Mouse (Mus musculus): ENCODE measurements around the gene Ugt1a9. TPM values are rescaled to one million over a fixed set of nuclear protein-coding genes. Genes with fewer than 3 reads are reported as not detected.

The Ugt1a9 gene
- polyA plus RNA-seq, 1 experiment, result not detected

DNA sequence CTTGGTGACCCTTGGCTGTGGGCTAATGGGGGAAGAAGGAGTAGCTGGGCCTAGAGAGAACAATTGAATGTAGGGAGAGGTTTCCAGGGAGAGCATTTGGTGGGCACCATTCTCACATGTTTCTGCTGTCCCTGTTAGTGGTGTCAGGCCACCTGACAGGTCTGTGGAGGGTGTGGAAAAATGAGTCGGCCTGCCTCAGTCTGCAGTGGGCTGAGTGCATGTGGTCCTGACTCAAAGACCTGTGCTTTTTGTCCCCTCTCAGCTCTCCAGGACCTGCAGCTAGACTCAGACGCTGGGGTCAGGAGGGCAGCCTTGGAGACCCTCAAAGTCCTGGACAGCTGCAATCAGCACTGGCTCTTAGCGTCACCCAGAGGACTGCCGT lies 189.0 kb downstream of the Ugt1a9 start:
- no peak overlapping the region for H3K4me3 ChIP-seq (ENCODE audit: control insufficient read depth, insufficient read depth, low read length)
- H3K4me1 ChIP-seq (replicated peaks; ENCODE audit: control insufficient read depth, insufficient read depth, low read length), result peaks cover 21% of the 10 kb centered on the region
- 84% methylated on average over 4 of the region's 4 CpGs for WGBS
- no peak for TF ChIP-seq POLR2A (IDR thresholded peaks at IDR 0.05; ENCODE audit: control insufficient read depth, extremely low read depth, insufficient read depth, low read length, poor library complexity)
- no peak for TF ChIP-seq CTCF (IDR thresholded peaks at IDR 0.05; ENCODE audit: borderline replicate concordance, control insufficient read depth, extremely low read depth, insufficient read depth, low read length, poor library complexity)
- H3K36me3 ChIP-seq (ENCODE audit: control insufficient read depth, insufficient read depth, low read length), result peaks cover 38% of the 10 kb centered on the region
- no peak for DNase-seq
- no peak overlapping the region for H3K27ac ChIP-seq (ENCODE audit: control insufficient read depth, insufficient read depth, low read length)
- no peaks in the 10 kb centered on the region for H3K27me3 ChIP-seq (ENCODE audit: control insufficient read depth, insufficient read depth, low read length)

DNA sequence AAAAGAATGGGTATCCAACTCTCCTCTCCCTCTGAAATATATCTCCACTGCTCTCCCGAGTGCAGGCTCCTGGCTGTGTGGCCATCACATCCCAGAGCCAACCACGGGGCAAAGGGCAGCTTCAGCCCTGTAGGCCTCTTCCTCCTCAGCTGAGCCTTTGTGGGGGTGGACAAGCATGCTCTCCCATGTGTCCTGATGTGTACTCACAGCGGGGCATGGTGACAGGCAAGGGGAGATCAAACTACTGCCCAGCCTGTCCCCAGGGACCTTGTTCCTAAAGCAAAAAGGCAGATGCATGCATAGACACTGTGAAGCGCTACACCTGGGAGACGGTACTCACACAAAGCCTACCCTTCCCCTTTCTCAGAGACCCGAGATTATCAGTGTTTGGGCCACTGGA lies 189.5 kb downstream of the Ugt1a9 start:
- Histone ChIP-seq H3K4me1 (replicated peaks; ENCODE audit: control insufficient read depth, insufficient read depth, low read length) (peaks cover 21% of the 10 kb centered on the region), H3K36me3 (ENCODE audit: control insufficient read depth, insufficient read depth, low read length) (peaks cover 43% of the 10 kb centered on the region), H3K27me3 (ENCODE audit: control insufficient read depth, insufficient read depth, low read length) (no peaks in the 10 kb centered on the region), H3K27ac (ENCODE audit: control insufficient read depth, insufficient read depth, low read length) (no peak overlapping the region), H3K4me3 (ENCODE audit: control insufficient read depth, insufficient read depth, low read length) (no peak overlapping the region)
- WGBS, result 89% methylated on average over 6 of the region's 6 CpGs
- TF ChIP-seq POLR2A (IDR thresholded peaks at IDR 0.05; ENCODE audit: control insufficient read depth, extremely low read depth, insufficient read depth, low read length, poor library complexity) (no peak), CTCF (IDR thresholded peaks at IDR 0.05; ENCODE audit: borderline replicate concordance, control insufficient read depth, extremely low read depth, insufficient read depth, low read length, poor library complexity) (no peak)
- DNase-seq, result no peak

DNA sequence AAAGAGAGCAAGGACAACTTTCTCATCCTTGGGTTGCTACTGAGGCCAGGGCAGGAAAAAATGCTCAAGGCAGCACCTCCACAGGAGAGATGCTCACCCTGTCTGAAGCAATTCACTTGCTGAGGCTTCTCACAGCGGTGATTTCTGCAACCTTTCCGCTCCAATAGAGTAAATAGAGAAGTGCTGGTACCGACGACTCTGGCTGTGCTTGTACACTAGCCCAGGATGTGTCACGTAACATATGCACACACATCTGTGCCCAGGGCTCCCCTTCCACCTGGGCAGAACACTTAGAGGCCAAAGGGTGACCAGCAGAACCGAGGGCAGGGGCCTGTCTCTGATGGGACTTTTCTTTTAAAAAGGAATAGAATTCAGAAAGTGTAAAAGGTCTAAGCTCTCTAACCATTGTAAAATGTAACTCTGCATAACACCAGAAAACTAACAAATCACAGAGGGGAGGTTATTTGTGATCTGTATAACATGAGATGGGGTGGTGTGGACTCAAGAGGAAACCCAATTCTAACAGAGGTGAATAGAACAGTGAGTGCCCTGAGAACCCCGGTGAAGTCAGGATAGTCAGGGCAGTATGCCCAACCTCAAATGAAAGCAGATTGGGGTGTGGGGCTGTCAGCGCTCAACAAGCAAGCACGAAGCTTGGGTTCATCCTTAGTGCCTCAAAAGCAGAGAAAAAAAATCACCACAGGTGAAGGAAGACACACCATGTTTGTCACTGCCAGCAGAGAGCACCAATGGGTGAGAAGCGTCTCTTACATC lies 190.2 kb downstream of the Ugt1a9 start:
- no peaks in the 10 kb centered on the region for H3K27me3 ChIP-seq (ENCODE audit: control insufficient read depth, insufficient read depth, low read length)
- peaks cover 21% of the 10 kb centered on the region for H3K4me1 ChIP-seq (replicated peaks; ENCODE audit: control insufficient read depth, insufficient read depth, low read length)
- no peak overlapping the region for H3K27ac ChIP-seq (ENCODE audit: control insufficient read depth, insufficient read depth, low read length)
- no peak overlapping the region for H3K4me3 ChIP-seq (ENCODE audit: control insufficient read depth, insufficient read depth, low read length)
- DNase-seq, result no peak
- 83% methylated on average over 10 of the region's 10 CpGs for WGBS
- no peak for TF ChIP-seq CTCF (IDR thresholded peaks at IDR 0.05; ENCODE audit: borderline replicate concordance, control insufficient read depth, extremely low read depth, insufficient read depth, low read length, poor library complexity)
- no peak for TF ChIP-seq POLR2A (IDR thresholded peaks at IDR 0.05; ENCODE audit: control insufficient read depth, extremely low read depth, insufficient read depth, low read length, poor library complexity)
- peaks cover 49% of the 10 kb centered on the region for H3K36me3 ChIP-seq (ENCODE audit: control insufficient read depth, insufficient read depth, low read length)

DNA sequence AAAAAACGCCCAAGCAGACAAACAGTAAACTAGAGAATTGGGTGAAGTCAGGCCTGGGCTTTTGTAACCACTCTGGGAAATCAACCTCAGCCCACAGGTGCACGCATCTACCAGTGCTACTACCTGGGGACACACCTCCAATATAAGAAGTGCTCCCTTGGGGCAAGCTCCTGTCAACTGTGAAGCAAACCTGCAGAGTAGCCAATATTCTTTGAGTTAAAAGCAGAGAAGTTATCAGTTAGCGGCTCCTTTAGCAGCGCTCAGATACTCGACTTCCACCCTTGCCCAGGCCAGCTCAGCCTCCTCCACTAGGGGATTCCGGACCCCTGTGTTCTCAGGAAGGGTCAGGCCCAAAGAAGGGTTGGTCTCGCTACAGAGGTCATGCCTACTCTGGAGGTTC lies 191.1 kb downstream of the Ugt1a9 start:
- no peak for TF ChIP-seq CTCF (IDR thresholded peaks at IDR 0.05; ENCODE audit: borderline replicate concordance, control insufficient read depth, extremely low read depth, insufficient read depth, low read length, poor library complexity)
- no peak for TF ChIP-seq POLR2A (IDR thresholded peaks at IDR 0.05; ENCODE audit: control insufficient read depth, extremely low read depth, insufficient read depth, low read length, poor library complexity)
- Histone ChIP-seq H3K4me1 (replicated peaks; ENCODE audit: control insufficient read depth, insufficient read depth, low read length) (peaks cover 21% of the 10 kb centered on the region), H3K36me3 (ENCODE audit: control insufficient read depth, insufficient read depth, low read length) (peaks cover 59% of the 10 kb centered on the region), H3K27me3 (ENCODE audit: control insufficient read depth, insufficient read depth, low read length) (no peaks in the 10 kb centered on the region), H3K27ac (ENCODE audit: control insufficient read depth, insufficient read depth, low read length) (no peak overlapping the region), H3K4me3 (ENCODE audit: control insufficient read depth, insufficient read depth, low read length) (no peak overlapping the region)
- 86% methylated on average over 7 of the region's 7 CpGs for WGBS
- DNase-seq, result no peak

DNA sequence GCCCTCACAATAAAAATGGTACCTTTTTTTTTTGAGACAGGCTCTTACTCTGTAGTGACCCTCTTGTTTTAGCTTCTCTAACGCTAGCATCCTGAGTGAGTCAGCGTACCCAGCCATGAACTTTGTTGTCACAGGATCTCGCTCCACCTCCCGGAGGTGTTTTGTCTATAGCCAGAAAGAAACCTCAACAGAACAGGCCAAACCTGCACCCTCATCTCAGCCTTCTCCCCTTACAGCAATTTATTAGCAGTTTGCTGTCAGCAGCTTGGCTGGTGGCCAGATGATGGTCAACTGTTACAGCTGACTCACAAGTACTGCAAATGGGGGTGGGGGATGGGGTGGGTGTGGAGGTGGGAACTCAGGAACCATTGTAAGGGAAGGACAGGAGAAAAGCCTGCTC lies 191.7 kb downstream of the Ugt1a9 start:
- Histone ChIP-seq H3K27me3 (ENCODE audit: control insufficient read depth, insufficient read depth, low read length) (no peaks in the 10 kb centered on the region), H3K4me1 (replicated peaks; ENCODE audit: control insufficient read depth, insufficient read depth, low read length) (peaks cover 21% of the 10 kb centered on the region), H3K4me3 (ENCODE audit: control insufficient read depth, insufficient read depth, low read length) (no peak overlapping the region), H3K36me3 (ENCODE audit: control insufficient read depth, insufficient read depth, low read length) (peaks cover 64% of the 10 kb centered on the region), H3K27ac (ENCODE audit: control insufficient read depth, insufficient read depth, low read length) (no peak overlapping the region)
- TF ChIP-seq POLR2A (IDR thresholded peaks at IDR 0.05; ENCODE audit: control insufficient read depth, extremely low read depth, insufficient read depth, low read length, poor library complexity) (no peak), CTCF (IDR thresholded peaks at IDR 0.05; ENCODE audit: borderline replicate concordance, control insufficient read depth, extremely low read depth, insufficient read depth, low read length, poor library complexity) (no peak)
- 75% methylated on average over 4 of the region's 4 CpGs for WGBS
- DNase-seq, result no peak

DNA sequence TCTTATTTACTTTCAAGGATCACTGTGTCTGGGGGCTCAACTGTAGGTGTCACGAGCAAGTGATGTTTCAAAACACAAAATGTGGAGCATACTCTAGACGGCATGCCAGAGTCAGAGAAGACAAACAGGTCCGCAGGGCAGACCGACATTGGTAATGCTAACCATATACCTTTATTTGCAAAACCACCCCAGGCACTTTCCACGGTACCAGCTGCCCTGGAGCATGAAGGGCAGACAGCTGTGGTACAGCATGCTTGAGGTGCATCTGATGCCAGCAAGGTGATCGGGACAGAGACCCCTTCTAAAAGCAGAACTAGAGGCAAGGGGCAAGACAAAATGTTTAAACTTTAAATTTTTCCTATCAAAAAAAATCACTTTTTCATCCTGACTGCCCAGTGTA lies 192.4 kb downstream of the Ugt1a9 start:
- Histone ChIP-seq H3K4me3 (ENCODE audit: control insufficient read depth, insufficient read depth, low read length) (no peak overlapping the region), H3K27me3 (ENCODE audit: control insufficient read depth, insufficient read depth, low read length) (no peaks in the 10 kb centered on the region), H3K27ac (ENCODE audit: control insufficient read depth, insufficient read depth, low read length) (no peak overlapping the region), H3K4me1 (replicated peaks; ENCODE audit: control insufficient read depth, insufficient read depth, low read length) (peaks cover 21% of the 10 kb centered on the region), H3K36me3 (ENCODE audit: control insufficient read depth, insufficient read depth, low read length) (peaks cover 71% of the 10 kb centered on the region)
- TF ChIP-seq CTCF (IDR thresholded peaks at IDR 0.05; ENCODE audit: borderline replicate concordance, control insufficient read depth, extremely low read depth, insufficient read depth, low read length, poor library complexity), result no peak
- TF ChIP-seq POLR2A (IDR thresholded peaks at IDR 0.05; ENCODE audit: control insufficient read depth, extremely low read depth, insufficient read depth, low read length, poor library complexity), result no peak
- DNase-seq, result no peak
- WGBS, result 75% methylated on average over 6 of the region's 6 CpGs

Data from thymus, adult 2 months (tissue).